Mouse (Mus musculus) midbrain, embryonic 10.5 days (tissue): Measurements from ENCODE around the gene Gm20538. TPM values are rescaled to one million over a fixed set of nuclear protein-coding genes. Genes with fewer than 3 reads are reported as not detected.
A peak's percentile ranks its signal among the peaks of the same experiment; 100 is the strongest.

Experiments used
- DNase-seq: peaks from one replicate; pipeline ENCODE4 v3.0.0-alpha.2; 2017; ENCODE audit warnings: low spot score
- H3K27ac ChIP-seq: fragments of 300-500 bp; sonication (generic); replicated peaks from 2 replicates; pipeline ENCODE4 v1.5.1; 2016; ENCODE audit warnings: mild to moderate bottlenecking
- H3K27me3 ChIP-seq: fragments of 300-500 bp; sonication (generic); 2 replicates; pipeline ENCODE4 v1.6.1; 2016; ENCODE audit warnings: low read depth, mild to moderate bottlenecking; ENCODE audit not compliant: poor library complexity, severe bottlenecking
- H3K36me3 ChIP-seq: fragments of 300-500 bp; sonication (generic); 2 replicates; pipeline ENCODE4 v1.6.1; 2016; ENCODE audit warnings: mild to moderate bottlenecking, moderate library complexity
- H3K4me1 ChIP-seq: fragments of 300-500 bp; sonication (generic); 2 replicates; pipeline ENCODE4 v1.6.1; 2016
- H3K4me3 ChIP-seq: fragments of 300-500 bp; sonication (generic); 2 replicates; pipeline ENCODE4 v1.5.1; 2016; ENCODE audit warnings: mild to moderate bottlenecking, moderate library complexity
- H3K9me3 ChIP-seq: fragments of 300-500 bp; sonication (generic); replicated peaks from 2 replicates; pipeline ENCODE4 v1.6.1; 2016; ENCODE audit warnings: mild to moderate bottlenecking
- WGBS: fragments of 180-500 bp; shearing (Covaris S2); methylation state at CpG from one replicate; pipeline ENCODE4 v1.1.7; 2016; 5-methylcytosine and 5-hydroxymethylcytosine counted together
- polyA plus RNA-seq: library from polyadenylated mRNA; unstranded; fragments of >200 nt; fragmentation: Nextera tagmentation; extraction: Ambion mirVana; gene quantifications from 2 replicates; pipeline ENCODE4 v1.2.1, GENCODE M21; 2016

Gene Gm20538
- polyA plus RNA-seq, 1 experiment from 2014 or later, result not detected

DNA sequence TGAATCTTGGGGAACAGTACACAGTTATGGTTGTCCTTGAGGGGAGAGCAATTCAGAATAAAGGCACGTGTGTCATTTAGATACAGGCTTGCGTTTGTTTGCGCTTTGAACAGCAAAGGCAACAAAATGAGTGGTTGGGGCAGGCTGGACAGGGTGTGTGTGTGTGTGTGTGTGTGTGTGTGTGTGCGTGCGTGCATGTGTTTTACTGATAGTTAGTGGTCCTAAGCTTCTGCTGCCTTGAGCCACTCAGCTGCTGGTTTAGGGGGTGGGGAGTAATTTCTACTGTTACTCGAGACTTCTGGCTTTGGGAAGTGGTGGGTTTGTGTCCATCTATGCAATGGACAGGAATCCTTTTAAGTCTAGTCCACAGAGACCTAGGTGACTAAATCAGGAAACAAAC, 53.7 kb downstream of the Gm20538 start:
- H3K4me3 ChIP-seq, result no peak overlapping the region
- WGBS, result 62% methylated on average over 6 of the region's 6 CpGs
- no peak for DNase-seq
- H3K27me3 ChIP-seq, result peaks cover 100% of the 10 kb centered on the region
- H3K27ac ChIP-seq, result no peak overlapping the region
- H3K9me3 ChIP-seq, result no peaks in the 10 kb centered on the region
- H3K4me1 ChIP-seq, result peaks cover 39% of the 10 kb centered on the region
- no peaks in the 10 kb centered on the region for H3K36me3 ChIP-seq

DNA sequence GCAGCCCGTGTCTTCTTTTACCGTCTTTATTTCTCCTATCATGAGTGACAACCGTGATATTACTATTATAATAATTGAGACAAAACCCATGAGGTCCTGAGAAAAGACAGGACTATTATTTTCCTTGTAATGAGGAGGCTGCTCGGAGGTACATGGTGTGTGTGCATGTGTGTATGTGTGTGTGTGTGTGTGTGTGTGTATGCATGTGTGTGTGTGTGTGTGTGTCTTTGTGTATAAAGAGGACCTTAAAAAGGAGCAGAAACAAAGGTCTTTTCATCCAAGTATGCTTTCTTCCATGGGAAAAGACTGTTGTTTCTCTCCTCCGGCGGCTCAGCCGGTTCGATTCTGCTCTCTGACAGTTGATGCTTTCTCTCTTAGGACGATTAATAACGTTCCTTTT, 55.7 kb downstream of the Gm20538 start:
- Histone ChIP-seq H3K4me1 (peaks cover 49% of the 10 kb centered on the region), H3K9me3 (no peaks in the 10 kb centered on the region), H3K36me3 (no peaks in the 10 kb centered on the region), H3K27ac (no peak overlapping the region), H3K4me3 (peak overlapping the region; percentile 39; the same call in 1 of the 2 replicates), H3K27me3 (peaks cover 100% of the 10 kb centered on the region)
- DNase-seq, result no peak
- WGBS, result 63% methylated on average over 10 of the region's 10 CpGs

DNA sequence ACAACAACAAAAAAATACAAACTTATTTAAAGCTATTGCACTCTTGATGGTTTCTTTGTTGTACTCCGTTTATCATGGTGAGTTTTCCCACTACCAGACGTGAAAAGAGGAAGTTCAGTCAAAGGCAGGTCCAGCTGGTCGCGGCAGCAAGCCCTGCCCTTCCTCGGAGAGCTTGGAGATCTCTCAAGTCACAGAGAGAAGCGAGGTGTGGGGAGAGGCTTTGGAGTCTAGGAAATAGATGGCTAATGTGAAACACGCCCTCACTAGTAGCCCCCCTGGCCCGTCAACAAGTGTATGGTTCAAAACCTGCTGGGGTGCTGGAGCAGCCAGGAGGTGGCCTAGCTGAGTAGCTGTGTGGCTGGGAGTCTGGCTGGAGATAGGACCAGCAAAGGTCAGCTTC, 56.1 kb downstream of the Gm20538 start:
- WGBS, result 55% methylated on average over 8 of the region's 8 CpGs
- H3K27ac ChIP-seq, result no peak overlapping the region
- H3K9me3 ChIP-seq, result no peaks in the 10 kb centered on the region
- H3K36me3 ChIP-seq, result no peaks in the 10 kb centered on the region
- DNase-seq, result no peak
- peak overlapping the region; percentile 39; the same call in 1 of the 2 replicates for H3K4me3 ChIP-seq
- H3K27me3 ChIP-seq, result peaks cover 100% of the 10 kb centered on the region
- H3K4me1 ChIP-seq, result peaks cover 49% of the 10 kb centered on the region

Other genes starting within 250 kb of the Gm20538 start
- gene Scd4, start 219.7 kb downstream of the Gm20538 start, polyA plus RNA-seq, result 0.06 TPM in 1 of 2 replicates, not detected in the other
- 20.0 and 21.6 TPM in 2 replicates for gene Scd1, start 145.0 kb downstream of the Gm20538 start, polyA plus RNA-seq
- gene Wnt8b, start 59.4 kb downstream of the Gm20538 start, polyA plus RNA-seq, result 21.2 and 27.7 TPM in 2 replicates
- gene Sec31b, start 7.0 kb downstream of the Gm20538 start, polyA plus RNA-seq, result 0.58 and 0.91 TPM in 2 replicates
- 610 and 632 TPM in 2 replicates for gene Ndufb8, start 2.6 kb upstream of the Gm20538 start, polyA plus RNA-seq
- gene Hif1an, start 10.0 kb upstream of the Gm20538 start, polyA plus RNA-seq, result 42.1 and 47.9 TPM in 2 replicates
- 0.60 and 1.1 TPM in 2 replicates for gene Pax2, start 203.2 kb upstream of the Gm20538 start, polyA plus RNA-seq